Mouse (Mus musculus) left cerebral cortex, adult 2 months (tissue): ENCODE results near the gene Paf1. TPM values are rescaled to one million over a fixed set of nuclear protein-coding genes. Genes with fewer than 3 reads are reported as not detected.
"Not testable (repeated sequence)": the region's sequence is repeated elsewhere in the genome, so short reads cannot be mapped to it uniquely, and the experiment has no call there.

Experiments used
- DNase-seq, 2 experiments: peaks; one replicate each; pipeline ENCODE4 v3.0.0; 2021 to 2022; ENCODE audit warnings: low spot score in 2 of 2, mixed read lengths in 1 of 2; ENCODE audit errors: extremely low spot score in 1 of 2
- H3K27ac ChIP-seq: fragments of 200-600 bp; 2 replicates; pipeline ENCODE4 v1.8.1; 2022
- H3K4me3 ChIP-seq: fragments of 200-600 bp; 2 replicates; pipeline ENCODE4 v1.8.1; 2022
- CTCF ChIP-seq: fragments of 200-600 bp; IDR thresholded peaks from 2 replicates; pipeline ENCODE4 v1.8.1; 2022; ENCODE audit warnings: antibody characterized with exemption, mild to moderate bottlenecking, moderate library complexity
- intact Hi-C: fragments of 180-260 bp; cut with DNase I; formaldehyde crosslinking; loops from one replicate; pipeline ENCODE4 v1.15.1; 2025
- total RNA-seq, 2 experiments: library from RNA; stranded (reverse); gene quantifications; 2 replicates each; pipeline ENCODE4 v1.2.3; 2021

Paf1 gene
- total RNA-seq, 2 experiments from 2014 or later: 65.7 to 66.8 TPM

DNA sequence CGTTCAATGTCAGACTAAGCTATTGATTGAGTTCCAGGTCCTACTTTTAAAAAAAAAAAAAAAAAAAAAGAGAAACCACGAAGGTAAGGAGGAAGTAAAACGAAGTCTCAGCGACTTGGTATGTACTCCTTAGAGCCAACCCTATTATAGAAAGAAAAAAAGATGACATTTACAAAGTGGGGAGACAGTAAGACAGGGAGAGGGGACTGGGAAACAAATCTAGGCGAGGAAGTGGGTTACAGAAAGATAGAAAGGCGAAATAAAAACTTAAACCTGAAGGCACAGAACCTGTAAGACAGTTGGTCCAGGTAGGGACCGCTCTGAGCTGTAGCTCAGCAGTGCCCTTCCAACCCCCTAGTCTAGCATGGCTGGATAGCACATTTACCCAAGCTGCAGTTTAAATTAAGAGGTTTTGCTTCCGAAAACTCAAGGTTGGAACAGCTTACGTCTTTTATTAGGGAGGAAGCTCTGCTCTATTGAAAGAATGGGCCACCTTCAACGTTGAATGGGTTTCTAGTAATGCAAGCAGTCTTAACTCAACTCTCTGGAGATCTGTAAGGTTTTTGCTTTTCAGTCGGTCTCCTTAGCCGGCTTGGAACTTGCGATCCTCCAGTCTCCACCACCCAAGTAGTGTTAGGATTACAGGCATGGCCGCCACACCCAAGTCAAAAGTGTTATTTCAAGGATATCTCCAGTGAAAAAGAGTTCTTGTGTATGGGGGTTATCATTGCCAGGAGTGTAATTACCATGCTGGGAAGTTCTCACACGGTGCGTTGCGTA lies 12.3 kb upstream of the Paf1 start, which contains the start of gene Zfp36:
Zfp36 (minus strand) TSS at position 17 of the 780 bp plus-strand sequence.
- DNase-seq: no peak
- H3K4me3 ChIP-seq: peak within 1 kb of the TSS; percentile 54
- intact Hi-C loops: no loop called here
- TF ChIP-seq CTCF: no peak
- H3K27ac ChIP-seq: peak within 1 kb of the TSS; percentile 91

DNA sequence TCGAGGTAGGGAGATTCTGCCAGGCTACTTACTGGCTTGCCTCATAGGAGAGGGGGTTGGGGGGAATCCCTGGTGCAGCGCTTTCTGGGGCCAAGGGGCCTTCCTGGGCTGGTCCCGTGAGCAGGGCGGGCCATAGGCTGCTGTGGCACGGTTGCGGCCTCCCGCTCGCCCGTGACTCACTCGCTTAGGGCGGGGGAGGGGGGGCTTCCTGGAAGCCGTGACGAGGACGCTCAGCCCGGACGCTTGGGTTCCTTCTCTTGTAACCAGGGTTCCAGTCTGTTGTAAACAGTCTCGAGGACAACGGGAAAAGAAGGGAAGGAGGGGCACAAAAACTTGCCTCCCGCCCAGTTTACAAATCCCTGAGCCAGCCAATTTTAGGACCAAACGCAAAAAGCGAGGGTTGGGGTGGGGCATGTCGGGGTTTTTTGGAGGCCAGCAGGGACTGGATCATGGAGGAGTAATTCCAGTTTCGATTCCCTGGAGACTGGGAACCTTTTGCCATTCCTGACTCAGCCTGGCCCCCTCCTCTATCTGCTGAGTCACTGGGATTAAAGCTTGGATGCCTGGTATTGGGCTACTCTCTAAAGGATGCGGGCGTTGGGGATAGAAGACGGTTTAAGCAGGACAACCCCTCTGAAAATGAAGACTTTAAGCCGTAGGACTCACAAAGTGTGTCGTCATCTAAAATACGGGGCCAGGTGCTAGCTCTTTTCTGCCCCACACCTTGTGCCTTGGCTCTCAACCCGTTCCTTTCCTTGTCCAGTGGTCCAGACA lies 11.5 kb upstream of the Paf1 start:
- intact Hi-C loops: no loop called here
- H3K27ac ChIP-seq: peak overlapping the region; percentile 91
- DNase-seq: no peak
- TF ChIP-seq CTCF: no peak
- peak overlapping the region; percentile 36 for H3K4me3 ChIP-seq

DNA sequence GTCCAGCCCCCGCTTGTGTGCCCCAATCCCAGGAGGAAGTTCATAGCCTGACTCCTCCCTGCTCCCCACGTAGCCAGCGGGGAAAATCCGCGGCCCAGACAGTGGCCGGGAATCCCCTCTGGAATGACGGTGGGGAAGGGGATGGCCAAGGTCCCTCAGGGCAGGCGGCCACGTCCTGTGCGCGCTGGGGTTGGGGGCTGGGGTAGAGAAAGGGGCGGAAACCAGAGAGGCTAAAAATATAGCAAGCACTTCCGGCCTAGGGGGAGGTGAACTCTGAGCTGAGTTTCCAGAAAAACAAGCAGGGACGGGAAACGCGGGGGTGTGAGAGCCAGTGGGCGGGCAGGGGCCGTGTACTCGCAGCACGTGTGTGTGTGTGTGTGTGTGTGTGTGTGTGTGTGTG lies 10.8 kb upstream of the Paf1 start:
- peak overlapping the region; percentile 36 for H3K4me3 ChIP-seq
- intact Hi-C loops: no loop called here
- H3K27ac ChIP-seq: peak overlapping the region; percentile 91
- DNase-seq: peak; percentile 43 to 50
- no peak for TF ChIP-seq CTCF

DNA sequence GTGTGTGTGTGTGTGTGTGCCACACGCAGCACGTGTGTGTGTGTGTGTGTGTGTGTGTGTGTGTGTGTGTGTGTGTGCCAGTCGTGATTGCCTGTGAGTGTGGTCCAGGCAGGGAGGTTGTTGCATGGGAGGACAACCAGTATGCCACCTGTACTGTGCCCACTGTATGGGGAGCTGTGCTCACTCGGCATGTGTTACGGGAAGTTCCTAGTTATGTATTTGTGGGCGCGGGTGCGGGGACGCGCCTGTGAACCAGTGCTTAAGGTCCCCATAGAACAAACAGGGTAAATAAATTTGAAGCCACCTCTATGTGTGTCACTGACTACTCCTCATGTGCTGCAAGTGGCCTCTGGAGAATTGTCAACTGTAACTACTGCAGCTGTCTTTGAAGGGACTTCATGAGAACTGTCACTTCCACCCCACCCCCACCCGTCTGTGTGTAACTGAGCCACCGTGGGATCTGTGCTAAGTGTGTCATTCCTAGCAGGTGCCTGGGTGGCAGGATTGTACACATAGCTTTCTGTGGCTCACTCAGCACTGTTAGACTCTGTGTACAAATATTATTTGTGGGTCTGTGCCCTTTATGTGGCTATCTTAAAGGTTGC lies 10.3 kb upstream of the Paf1 start:
- no peak for TF ChIP-seq CTCF
- Histone ChIP-seq H3K4me3 (no peak overlapping the region), H3K27ac (peak overlapping the region; percentile 75)
- DNase-seq: no peak
- intact Hi-C loops: no loop called here

DNA sequence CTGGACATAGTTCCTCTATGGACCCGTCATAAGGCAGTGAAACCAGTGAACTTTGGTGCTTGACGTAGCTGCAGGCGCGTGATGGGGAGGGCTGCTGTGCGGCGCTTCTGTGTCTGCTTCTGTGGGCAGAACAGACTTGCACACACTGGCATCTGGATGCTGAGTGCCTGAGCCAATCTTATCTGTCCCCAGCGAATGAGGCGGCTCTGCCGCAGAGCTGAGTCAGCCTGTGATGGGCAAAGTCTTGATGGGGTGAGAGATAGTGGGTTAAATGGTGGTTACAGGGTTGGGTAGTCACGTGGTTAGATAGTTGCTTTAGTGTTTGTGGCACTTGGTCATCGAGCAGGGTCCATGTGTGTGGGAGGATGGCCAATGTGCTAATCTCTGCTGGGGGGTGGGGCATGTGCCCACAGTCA lies 9.8 kb upstream of the Paf1 start:
- intact Hi-C loops: no loop called here
- TF ChIP-seq CTCF: no peak
- no peak overlapping the region for H3K4me3 ChIP-seq
- peak overlapping the region; percentile 75 for H3K27ac ChIP-seq
- DNase-seq: peak; percentile 51 to 56

DNA sequence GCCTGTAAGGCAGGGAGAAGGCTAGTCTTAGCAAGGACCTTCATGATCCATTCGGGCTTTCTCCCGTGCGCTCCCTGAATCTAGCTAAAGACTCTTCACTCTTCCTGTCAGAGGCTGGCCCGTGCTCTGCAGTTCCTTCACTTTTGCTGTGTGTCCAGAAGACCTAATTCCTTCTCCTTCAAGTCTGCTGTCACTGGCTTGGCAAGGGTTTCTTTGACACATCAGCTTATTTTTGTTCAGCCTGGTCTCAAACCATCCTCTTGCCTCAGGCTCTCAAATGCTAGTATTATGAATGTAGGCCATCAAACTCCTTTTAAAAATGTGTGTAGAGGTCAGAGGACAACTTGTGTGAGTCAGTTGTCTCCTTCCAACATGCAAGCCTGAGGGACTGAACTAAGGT lies 9.1 kb upstream of the Paf1 start:
- TF ChIP-seq CTCF: no peak
- peak overlapping the region; percentile 75 for H3K27ac ChIP-seq
- H3K4me3 ChIP-seq: no peak overlapping the region
- no peak for DNase-seq
- intact Hi-C loops: no loop called here

DNA sequence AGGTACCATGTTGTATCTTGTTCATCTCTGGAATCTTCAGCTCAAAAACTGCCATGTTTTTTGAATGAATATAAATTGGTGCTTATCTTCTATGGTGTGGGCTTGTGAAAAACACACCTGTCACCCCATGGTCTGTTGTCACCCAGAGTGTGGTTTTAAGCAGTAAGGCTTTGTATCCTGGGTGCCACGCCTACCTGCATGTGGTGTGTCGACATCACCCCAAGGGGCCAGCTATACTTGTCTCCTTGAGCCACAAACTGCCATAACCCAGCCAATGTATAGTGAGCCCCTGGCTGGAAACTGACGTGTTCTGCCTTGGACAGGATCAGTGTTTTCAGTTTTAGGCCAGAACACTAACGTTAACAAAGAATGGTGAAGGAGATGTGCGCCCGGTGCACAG lies 8.6 kb upstream of the Paf1 start:
- H3K27ac ChIP-seq: no peak overlapping the region
- DNase-seq: no peak
- no peak overlapping the region for H3K4me3 ChIP-seq
- no peak for TF ChIP-seq CTCF
- intact Hi-C loops: no loop called here

DNA sequence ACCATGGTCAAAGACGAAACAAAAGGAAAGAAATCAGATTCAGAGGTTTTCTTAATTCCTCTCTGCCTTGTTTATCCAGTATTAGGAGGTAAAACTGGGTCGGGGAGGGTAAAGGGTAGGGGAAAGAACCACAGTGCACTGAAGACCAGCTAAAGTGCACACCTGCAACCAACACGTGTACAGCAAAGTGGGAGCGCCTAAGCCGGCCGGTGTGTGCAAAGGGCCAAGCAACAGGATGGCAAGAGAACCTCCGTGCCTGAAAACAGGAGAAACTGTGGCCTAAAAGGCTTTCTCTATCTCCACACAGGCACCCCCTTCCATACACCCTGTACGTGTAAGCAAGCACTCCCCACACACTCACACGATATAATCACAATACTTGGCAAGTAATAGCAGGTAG lies 7.6 kb upstream of the Paf1 start:
- Histone ChIP-seq H3K27ac (no peak overlapping the region), H3K4me3 (no peak overlapping the region)
- intact Hi-C loops: no loop called here
- no peak for DNase-seq
- no peak for TF ChIP-seq CTCF

DNA sequence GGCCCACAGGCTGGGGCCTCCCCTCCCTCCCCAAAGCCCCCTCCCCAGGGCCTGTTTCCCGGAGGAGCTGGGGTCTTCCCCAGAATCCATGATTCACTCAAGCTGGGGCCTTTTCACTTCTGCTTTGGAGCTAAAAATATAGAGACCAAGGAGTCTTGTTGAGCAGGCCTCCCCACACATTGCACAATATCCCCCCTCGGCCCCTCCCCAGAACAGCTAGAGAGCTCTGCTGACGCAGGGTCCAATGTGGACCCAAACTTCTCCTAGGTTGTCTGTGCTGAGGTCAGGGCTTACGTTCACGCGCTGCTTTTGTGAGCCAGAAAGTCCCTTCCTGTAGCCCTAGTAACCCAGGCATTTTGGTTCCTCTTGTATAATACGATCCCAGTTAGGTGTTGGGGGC lies 6.7 kb upstream of the Paf1 start:
- no peak for TF ChIP-seq CTCF
- no peak for DNase-seq
- Histone ChIP-seq H3K27ac (peak overlapping the region; percentile 20), H3K4me3 (no peak overlapping the region)
- intact Hi-C loops: loop anchor here (1.0 kb wide), 1 partner anchor 13 kb away; no protein-coding TSS in a partner anchor

DNA sequence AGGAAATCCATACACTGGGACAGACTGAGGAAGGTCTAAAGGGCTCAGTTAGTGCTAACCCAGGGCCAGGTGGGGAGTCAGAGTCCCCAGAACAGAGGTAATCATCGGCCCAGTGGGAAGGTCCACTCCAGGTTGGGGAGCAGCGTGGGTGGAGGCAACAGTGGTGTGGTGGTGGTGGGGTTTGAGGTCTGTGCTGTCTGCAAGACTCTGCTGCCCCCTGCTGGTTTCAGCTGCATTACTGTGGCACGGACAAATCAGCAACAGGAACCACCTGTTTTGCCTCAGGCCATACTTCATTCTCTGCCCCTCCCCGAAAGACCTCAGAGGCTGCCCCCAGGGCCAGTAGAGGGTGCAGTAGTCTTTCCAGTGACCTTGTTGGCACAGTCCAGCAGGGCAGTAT lies 6.3 kb upstream of the Paf1 start:
- intact Hi-C loops: loop anchor here (1.0 kb wide), 1 partner anchor 13 kb away; no protein-coding TSS in a partner anchor
- no peak overlapping the region for H3K4me3 ChIP-seq
- TF ChIP-seq CTCF: peak; percentile 72
- peak overlapping the region; percentile 20 for H3K27ac ChIP-seq
- peak; percentile 74 for DNase-seq

DNA sequence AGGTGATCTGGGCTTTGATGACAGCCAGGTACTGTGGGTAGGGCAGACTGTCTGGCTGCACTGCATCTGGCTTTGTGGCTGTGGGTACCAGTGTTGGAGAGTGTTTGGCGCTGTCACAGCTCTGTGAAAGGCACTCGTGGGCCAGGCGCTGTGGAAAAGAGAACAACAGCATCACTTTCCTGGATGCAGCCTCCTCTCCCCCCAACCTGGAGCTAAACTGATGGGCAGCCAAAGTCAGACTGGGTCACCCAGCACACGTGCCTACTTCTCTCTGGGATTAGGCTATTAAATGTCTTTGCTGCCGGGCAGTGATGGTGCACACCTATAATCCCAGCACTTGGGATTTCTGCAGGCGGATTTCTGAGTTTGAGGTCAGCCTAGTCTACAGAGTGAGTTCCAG lies 5.9 kb upstream of the Paf1 start:
- intact Hi-C loops: loop anchor here (1.0 kb wide), 1 partner anchor 14 kb away; no protein-coding TSS in a partner anchor

DNA sequence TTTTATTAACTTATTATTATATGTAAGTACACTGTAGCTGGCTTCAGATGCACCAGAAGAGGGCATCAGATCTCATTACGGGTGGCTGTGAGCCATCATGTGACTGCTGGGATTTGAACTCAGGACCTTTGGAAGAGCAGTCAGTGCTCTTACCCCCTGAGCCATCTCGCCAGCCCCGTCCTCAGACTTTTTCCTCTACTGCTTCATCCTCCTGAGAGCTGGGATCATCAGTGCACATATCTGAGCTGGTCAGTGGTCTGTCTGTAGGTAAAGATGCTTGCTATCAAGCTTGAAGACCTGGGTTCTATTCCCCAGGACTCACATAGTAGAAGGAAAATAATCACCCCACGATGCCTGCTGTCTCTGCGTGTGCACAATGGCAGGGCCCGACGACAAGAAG lies 5.4 kb upstream of the Paf1 start:
- intact Hi-C loops: not testable (repeated sequence)

More for the DNA sequence above, 5.9 kb upstream of the Paf1 start:
- DNase-seq, H3K4me3 ChIP-seq, H3K27ac ChIP-seq: not testable (repeated sequence)

More for the DNA sequence above, 5.4 kb upstream of the Paf1 start:
- H3K27ac ChIP-seq, H3K4me3 ChIP-seq, DNase-seq: not testable (repeated sequence)
